Mouse (Mus musculus) cortical plate, adult 2 months (tissue): ENCODE data around the gene Tmem123.

Source experiments
- CTCF ChIP-seq: fragments of 200-500 bp; IDR thresholded peaks from 2 replicates; pipeline ENCODE4 v1.5.1; 2011; ENCODE audit warnings: mild to moderate bottlenecking, control low read depth, low read length; ENCODE audit not compliant: insufficient read depth; ENCODE audit errors: extremely low read depth
- POLR2A ChIP-seq: fragments of 200-500 bp; IDR thresholded peaks from 2 replicates; pipeline ENCODE4 v1.6.1; 2011; ENCODE audit warnings: mild to moderate bottlenecking, low read length, control low read depth; ENCODE audit not compliant: insufficient read depth; ENCODE audit errors: extremely low read depth

DNA sequence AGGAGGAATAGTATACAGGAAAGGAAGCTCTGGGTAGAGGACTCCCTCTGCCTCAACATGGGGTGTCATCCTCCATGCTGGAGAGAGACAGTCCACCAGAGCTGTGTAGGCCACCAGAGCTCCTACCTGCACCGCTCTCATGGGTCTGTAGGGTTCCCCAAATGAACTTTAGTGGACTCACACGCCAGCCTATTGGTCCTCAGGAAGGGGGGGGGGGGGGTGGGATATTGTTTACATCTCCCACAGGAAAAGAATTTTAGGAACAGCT lies 49.0 kb upstream of the Tmem123 start:
- TF ChIP-seq POLR2A, result no peak
- no peak for TF ChIP-seq CTCF
